Mouse (Mus musculus) forebrain, postnatal 0 days (tissue): ENCODE measurements around the gene Il11. TPM values are rescaled to one million over a fixed set of nuclear protein-coding genes. Genes with fewer than 3 reads are reported as not detected.
"Not testable (repeated sequence)": the region's sequence is repeated elsewhere in the genome, so short reads cannot be mapped to it uniquely, and the experiment has no call there.

Experiments used
- ATAC-seq: fragments of 200-750 bp; cut with Nextera tagmentation; 2 replicates; pipeline ENCODE4 v1.8.0; 2017; ENCODE audit warnings: mild to moderate bottlenecking, moderate library complexity
- DNase-seq: peaks from one replicate; pipeline ENCODE4 v3.0.0-alpha.2; 2015
- H3K27ac ChIP-seq: fragments of 300-500 bp; sonication (generic); 2 replicates; pipeline ENCODE4 v1.5.1; 2014; ENCODE audit warnings: low read depth, mild to moderate bottlenecking, antibody characterized with exemption, low read length, moderate library complexity, mixed read lengths
- H3K27me3 ChIP-seq: fragments of 300-500 bp; sonication (generic); 2 replicates; pipeline ENCODE4 v1.6.1; 2014; ENCODE audit warnings: mild to moderate bottlenecking, low read length, mixed read lengths; ENCODE audit not compliant: insufficient read depth
- H3K36me3 ChIP-seq: fragments of 300-500 bp; sonication (generic); 2 replicates; pipeline ENCODE4 v1.6.1; 2014; ENCODE audit warnings: mild to moderate bottlenecking, moderate library complexity; ENCODE audit not compliant: insufficient read depth
- H3K4me1 ChIP-seq: fragments of 300-500 bp; sonication (generic); 2 replicates; pipeline ENCODE4 v1.6.1; 2014; ENCODE audit warnings: antibody characterized with exemption; ENCODE audit not compliant: insufficient read depth
- H3K4me2 ChIP-seq: fragments of 300-500 bp; sonication (generic); 2 replicates; pipeline ENCODE4 v1.6.1; 2014; ENCODE audit warnings: low read depth, mild to moderate bottlenecking, moderate library complexity
- H3K4me3 ChIP-seq: fragments of 300-500 bp; sonication (generic); 2 replicates; pipeline ENCODE4 v1.5.1; 2014; ENCODE audit warnings: low read depth, low read length, mixed read lengths
- H3K9ac ChIP-seq: fragments of 300-500 bp; sonication (generic); 2 replicates; pipeline ENCODE4 v1.6.1; 2014; ENCODE audit warnings: mild to moderate bottlenecking
- H3K9me3 ChIP-seq: fragments of 300-500 bp; sonication (generic); 2 replicates; pipeline ENCODE4 v1.6.1; 2016; ENCODE audit warnings: low read length
- CTCF ChIP-seq: sonication (generic); IDR thresholded peaks from 2 replicates; pipeline ENCODE4 v1.5.1; 2016; ENCODE audit warnings: antibody characterized with exemption, control low read depth, low read depth
- WGBS: fragments of 180-500 bp; shearing (Covaris S2); extraction: QIAGEN DNeasy Blood & Tissue Kit; methylation state at CpG from one replicate; pipeline ENCODE4 v1.1.7; 2014; 5-methylcytosine and 5-hydroxymethylcytosine counted together
- polyA plus RNA-seq: library from polyadenylated mRNA; unstranded; fragments of >200 nt; fragmentation: Nextera tagmentation; extraction: Ambion mirVana; gene quantifications from 2 replicates; pipeline ENCODE4 v1.2.1, GENCODE M21; 2015
- total RNA-seq: library from RNA; depleted of rRNA; stranded (reverse); fragments of >200 nt; gene quantifications from 2 replicates; pipeline ENCODE4 v1.2.3, GENCODE M21; 2014

Il11 gene
- total and polyA plus RNA-seq, 2 experiments from 2014 or later = 2.1 to 2.6 TPM

- Histone ChIP-seq H3K36me3 (peaks cover 26% of the 10 kb centered on the region), H3K4me2 (no peak overlapping the region), H3K4me1 (0 out of 2 replicates have a peak, but pooled peaks cover 4% of the 10 kb centered on the region), H3K27ac (no peak overlapping the region), H3K9ac (no peak overlapping the region), H3K4me3 (no peak overlapping the region), H3K27me3 (no peaks in the 10 kb centered on the region), H3K9me3 (no peaks in the 10 kb centered on the region)
- WGBS = 69% methylated on average over 7 of the region's 7 CpGs
- peak; percentile 79 for TF ChIP-seq CTCF
- DNase-seq (peak; percentile 68), ATAC-seq (peak; percentile 25; the same call in 1 of the 2 replicates)
Observed at GRCm38 (mm10) chr7:4795767-4796433, 13.2 kb upstream of the Il11 start.

DNA sequence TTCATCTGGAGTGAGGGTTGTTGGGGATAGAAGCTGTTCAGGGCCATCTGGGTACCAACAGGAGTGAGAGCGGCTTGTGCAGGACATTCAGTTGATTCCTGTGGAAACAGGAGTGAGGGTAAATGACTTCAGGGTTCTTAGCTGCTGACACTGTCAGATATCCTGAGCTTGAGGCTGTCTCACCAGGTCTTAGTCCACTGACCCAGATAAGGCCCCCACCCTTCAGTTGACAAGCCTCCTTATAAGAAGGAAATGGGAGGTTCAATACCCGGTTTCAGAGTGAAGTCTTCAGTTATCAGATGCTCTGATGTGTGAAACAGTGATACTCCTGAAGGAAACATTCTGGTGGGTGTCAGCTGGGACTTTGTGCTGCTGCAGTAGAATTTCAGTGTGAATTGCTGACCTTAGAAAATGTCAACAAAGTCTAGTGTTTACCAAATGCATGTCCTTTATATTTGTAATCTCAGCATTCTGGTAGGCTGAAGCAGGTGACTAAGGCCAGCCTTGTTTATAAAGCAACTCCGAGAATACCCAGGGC, 12.0 kb upstream of the Il11 start:
- no peaks in the 10 kb centered on the region for H3K9me3 ChIP-seq
- no peak for TF ChIP-seq CTCF
- ATAC-seq (no peak), DNase-seq (no peak)
- no peak overlapping the region for H3K27ac ChIP-seq
- H3K27me3 ChIP-seq = no peaks in the 10 kb centered on the region
- no peak overlapping the region for H3K4me3 ChIP-seq
- H3K9ac ChIP-seq = no peak overlapping the region
- H3K4me2 ChIP-seq = no peak overlapping the region
- 0 out of 2 replicates have a peak, but pooled peaks cover 4% of the 10 kb centered on the region for H3K4me1 ChIP-seq
- 86% methylated on average over 3 of the region's 3 CpGs for WGBS
- H3K36me3 ChIP-seq = peaks cover 26% of the 10 kb centered on the region

GRCm38 (mm10) chr7:4793674-4794073, 11.0 kb upstream of the Il11 start:
- no peaks in the 10 kb centered on the region for H3K9me3 ChIP-seq
- 34% methylated on average over 4 of the region's 4 CpGs for WGBS
- 0 out of 2 replicates have a peak, but pooled peaks cover 4% of the 10 kb centered on the region for H3K4me1 ChIP-seq
- peaks cover 26% of the 10 kb centered on the region for H3K36me3 ChIP-seq
- DNase-seq (no peak), ATAC-seq (no peak)
- no peak overlapping the region for H3K27ac ChIP-seq
- H3K4me3 ChIP-seq = peak overlapping the region; percentile 93
- peak overlapping the region; percentile 91 for H3K9ac ChIP-seq
- no peak for TF ChIP-seq CTCF
- peak overlapping the region; percentile 73 for H3K4me2 ChIP-seq
- H3K27me3 ChIP-seq = no peaks in the 10 kb centered on the region

GRCm38 (mm10) chr7:4793248-4793647, 10.6 kb upstream of the Il11 start:
- Histone ChIP-seq H3K27ac (peak overlapping the region; percentile 89), H3K9ac (peak overlapping the region; percentile 91), H3K36me3 (peaks cover 26% of the 10 kb centered on the region), H3K4me3 (peak overlapping the region; percentile 93), H3K4me2 (peak overlapping the region; percentile 73)
- not testable (repeated sequence) for H3K4me1 ChIP-seq, H3K27me3 ChIP-seq, H3K9me3 ChIP-seq, DNase-seq
- ATAC-seq = peak; percentile 13
- under 1% methylated on average over 31 of the region's 31 CpGs for WGBS

DNA sequence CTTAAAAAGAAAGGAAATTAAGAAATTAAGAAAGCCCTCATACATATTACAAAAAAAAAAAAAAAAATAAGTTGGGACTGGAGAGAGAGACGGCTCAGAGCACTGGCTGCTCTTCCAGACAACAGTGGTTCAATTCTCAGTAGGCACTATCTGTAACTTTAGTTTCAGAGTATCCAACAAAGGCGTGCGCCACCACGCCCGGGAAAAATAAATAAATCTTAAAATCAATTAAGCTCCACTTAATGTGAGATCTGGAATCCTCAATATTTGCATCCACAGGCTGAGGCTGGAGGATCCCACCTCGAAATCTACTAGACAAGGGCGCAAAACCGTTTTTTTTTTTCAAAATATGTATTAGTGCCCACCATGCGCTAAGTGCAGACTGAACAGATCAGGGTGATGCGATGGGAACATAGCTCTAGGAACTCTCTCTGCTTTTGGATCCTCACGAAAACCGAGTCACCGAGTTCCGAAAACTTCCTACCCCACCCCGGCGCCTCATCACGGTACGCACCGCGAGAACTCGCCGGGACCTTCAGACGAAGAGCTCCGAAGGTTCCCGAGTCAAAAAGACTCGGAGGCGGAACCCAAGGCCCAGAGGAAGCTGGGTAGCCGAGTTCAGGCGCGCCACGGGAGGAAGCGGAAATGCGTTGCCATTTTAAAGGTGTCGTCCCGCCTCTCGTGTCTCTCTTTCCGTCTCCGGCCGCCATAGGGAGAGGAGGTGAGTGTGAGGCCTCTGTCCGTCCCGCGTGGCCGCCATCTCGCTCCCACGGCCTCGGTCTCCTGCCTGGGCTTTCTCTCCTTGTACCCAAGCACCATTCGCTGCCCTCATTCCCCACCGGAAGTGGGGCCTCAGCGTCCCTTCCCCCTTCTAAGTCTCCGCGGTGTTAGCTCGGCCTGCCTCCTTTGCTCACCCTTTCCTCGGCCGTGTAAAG, 9.9 kb upstream of the Il11 start, which contains the start of gene Rpl28:
Rpl28 (plus strand) TSS at position 597 of the 935 bp plus-strand sequence.
- Histone ChIP-seq H3K4me3 (peak within 1 kb of the TSS; percentile 93), H3K9me3 (no peaks in the 10 kb centered on the region), H3K27me3 (no peaks in the 10 kb centered on the region), H3K4me1 (0 out of 2 replicates have a peak, but pooled peaks cover 4% of the 10 kb centered on the region), H3K9ac (peak within 1 kb of the TSS; percentile 91), H3K27ac (peak within 1 kb of the TSS; percentile 89), H3K36me3 (peaks cover 22% of the 10 kb centered on the region), H3K4me2 (peak within 1 kb of the TSS; percentile 73)
- DNase-seq (peak; percentile 98), ATAC-seq (peak; percentile 95)
- TF ChIP-seq CTCF = peak; percentile 19; the same call in 1 of the 2 replicates
- WGBS = 1% methylated on average over 54 of the region's 54 CpGs

GRCm38 (mm10) chr7:4789436-4789935, 6.8 kb upstream of the Il11 start, which contains the start of gene Tmem238:
TSS of gene Tmem238 (minus strand) at chr7:4789656.
- no peak for ATAC-seq

More at GRCm38 (mm10) chr7:4789436-4789935, 6.8 kb upstream of the Il11 start, which contains the start of gene Tmem238:
- Histone ChIP-seq H3K9ac (peak within 1 kb of the TSS; percentile 74), H3K27ac (peak within 1 kb of the TSS; percentile 45), H3K4me2 (peak within 1 kb of the TSS; percentile 93), H3K4me1 (0 out of 2 replicates have a peak, but pooled peaks cover 4% of the 10 kb centered on the region), H3K4me3 (peak within 1 kb of the TSS; percentile 56), H3K9me3 (no peaks in the 10 kb centered on the region), H3K27me3 (no peaks in the 10 kb centered on the region), H3K36me3 (peaks cover 5% of the 10 kb centered on the region; the same call in 1 of the 2 replicates)
- DNase-seq = no peak
- TF ChIP-seq CTCF = no peak
- 8% methylated on average over 40 of the region's 40 CpGs for WGBS
